Mouse (Mus musculus) MEL (cell line): Measurements from ENCODE around the gene Gata2. TPM values are rescaled to one million over a fixed set of nuclear protein-coding genes. Genes with fewer than 3 reads are reported as not detected.
"Not testable (repeated sequence)": the region's sequence is repeated elsewhere in the genome, so short reads cannot be mapped to it uniquely, and the experiment has no call there.

Experiments
- DNase-seq: peaks from one replicate; pipeline ENCODE4 v3.0.0; 2011; ENCODE audit warnings: low read depth, low spot score
- H3K27ac ChIP-seq: 2 replicates; pipeline ENCODE4 v1.5.1; 2012; ENCODE audit warnings: low read depth, mild to moderate bottlenecking, control low read depth, low read length, moderate library complexity; ENCODE audit not compliant: control insufficient read depth
- H3K27me3 ChIP-seq, 2 experiments: fragments of 150-350 bp in 1 of 2; sonication (generic) in 1 of 2; 2 replicates each; pipeline ENCODE4 v1.6.1; 2012; ENCODE audit warnings: low read length in 2 of 2, mild to moderate bottlenecking in 2 of 2, improper control_type of control experiment in 1 of 2, moderate library complexity in 1 of 2; ENCODE audit not compliant: insufficient read depth in 2 of 2, control insufficient read depth in 1 of 2
- H3K36me3 ChIP-seq, 2 experiments: 2 replicates each; pipeline ENCODE4 v1.6.1; 2012 to 2014; ENCODE audit warnings: low read length in 2 of 2, improper control_type of control experiment in 1 of 2, inconsistent platforms in 1 of 2, mild to moderate bottlenecking in 1 of 2; ENCODE audit not compliant: insufficient read depth in 2 of 2, control insufficient read depth in 1 of 2
- H3K4me1 ChIP-seq, 2 experiments: fragments of 150-350 bp in 1 of 2; sonication (generic) in 1 of 2; 2 replicates each; pipeline ENCODE4 v1.6.1; 2012; ENCODE audit warnings: low read length in 2 of 2, improper control_type of control experiment in 1 of 2, mild to moderate bottlenecking in 1 of 2; ENCODE audit not compliant: insufficient read depth in 2 of 2, control insufficient read depth in 1 of 2
- H3K4me3 ChIP-seq, 2 experiments: fragments of 150-350 bp in 1 of 2; sonication (generic) in 1 of 2; 2 replicates each; pipeline ENCODE4 v1.5.1; 2012; ENCODE audit warnings: low read depth in 2 of 2, low read length in 2 of 2, mild to moderate bottlenecking in 2 of 2, moderate library complexity in 2 of 2, control low read depth in 1 of 2, improper control_type of control experiment in 1 of 2; ENCODE audit not compliant: control insufficient read depth in 1 of 2, insufficient read depth in 1 of 2
- H3K79me2 ChIP-seq: 2 replicates; pipeline ENCODE4 v1.6.1; 2012; ENCODE audit warnings: mild to moderate bottlenecking, low read length, moderate library complexity; ENCODE audit not compliant: control insufficient read depth, poor library complexity, insufficient read depth
- H3K9ac ChIP-seq: 2 replicates; pipeline ENCODE4 v1.6.1; 2012; ENCODE audit warnings: low read depth, mild to moderate bottlenecking, control low read depth, low read length, moderate library complexity; ENCODE audit not compliant: control insufficient read depth, poor library complexity, severe bottlenecking
- H3K9me3 ChIP-seq: fragments of 150-350 bp; sonication (generic); replicated peaks from 2 replicates; pipeline ENCODE4 v1.6.1; 2012; ENCODE audit warnings: mild to moderate bottlenecking, low read length, improper control_type of control experiment, moderate library complexity; ENCODE audit not compliant: insufficient read depth
- BHLHE40 ChIP-seq: IDR thresholded peaks from 2 replicates; pipeline ENCODE4 v1.6.1; 2012; ENCODE audit warnings: low read depth, mild to moderate bottlenecking, inconsistent platforms, low read length, improper control_type of control experiment, borderline replicate concordance
- CTCF ChIP-seq, 3 experiments: IDR thresholded peaks in 2 of 3; conservative IDR thresholded peaks in 1 of 3; 2 replicates each; pipeline ENCODE4 v1.5.1; 2011 to 2012; ENCODE audit warnings: low read length in 3 of 3, low read depth in 2 of 3, mild to moderate bottlenecking in 2 of 3, improper control_type of control experiment in 1 of 3, inconsistent platforms in 1 of 3, mixed read lengths in 1 of 3, moderate library complexity in 1 of 3; ENCODE audit not compliant: control insufficient read depth in 1 of 3, insufficient read depth in 1 of 3, poor library complexity in 1 of 3, severe bottlenecking in 1 of 3
- E2F4 ChIP-seq: IDR thresholded peaks from 2 replicates; pipeline ENCODE4 v1.6.1; 2011; ENCODE audit warnings: low read depth, low read length, improper control_type of control experiment, borderline replicate concordance
- ELF1 ChIP-seq: IDR thresholded peaks from 2 replicates; pipeline ENCODE4 v1.6.1; 2014; ENCODE audit warnings: low read depth, mild to moderate bottlenecking, inconsistent platforms, low read length, improper control_type of control experiment, moderate library complexity
- GATA1 ChIP-seq: IDR thresholded peaks from 2 replicates; pipeline ENCODE4 v1.6.1; 2011; ENCODE audit warnings: low read depth, low read length, improper control_type of control experiment
- KAT2A ChIP-seq: conservative IDR thresholded peaks from 2 replicates; pipeline ENCODE4 v1.6.1; 2012; ENCODE audit warnings: low read depth, low read length, improper control_type of control experiment, inconsistent platforms
- MAFK ChIP-seq: IDR thresholded peaks from 2 replicates; pipeline ENCODE4 v1.6.1; 2011; ENCODE audit warnings: low read depth, mild to moderate bottlenecking, low read length, improper control_type of control experiment, borderline replicate concordance
- MAZ ChIP-seq: IDR thresholded peaks from 2 replicates; pipeline ENCODE4 v1.6.1; 2012; ENCODE audit warnings: low read depth, mild to moderate bottlenecking, inconsistent platforms, low read length, improper control_type of control experiment
- MYB ChIP-seq: IDR thresholded peaks from 2 replicates; pipeline ENCODE4 v1.6.1; 2011; ENCODE audit warnings: mild to moderate bottlenecking, low read depth, low read length, improper control_type of control experiment
- NELFE ChIP-seq: IDR thresholded peaks from 2 replicates; pipeline ENCODE4 v1.6.1; 2011; ENCODE audit warnings: low read depth, low read length, improper control_type of control experiment
- NRF1 ChIP-seq: IDR thresholded peaks from 2 replicates; pipeline ENCODE4 v1.6.1; 2014; ENCODE audit warnings: low read depth, mild to moderate bottlenecking, inconsistent platforms, low read length, improper control_type of control experiment, moderate library complexity; ENCODE audit not compliant: poor library complexity, insufficient read depth, severe bottlenecking
- POLR2AphosphoS5 ChIP-seq: IDR thresholded peaks from 2 replicates; pipeline ENCODE4 v1.6.1; 2012; ENCODE audit warnings: low read depth, borderline replicate concordance, mild to moderate bottlenecking, inconsistent platforms, low read length, moderate library complexity, mixed read lengths
- SIN3A ChIP-seq: IDR thresholded peaks from 2 replicates; pipeline ENCODE4 v1.6.1; 2012; ENCODE audit warnings: low read length, improper control_type of control experiment, inconsistent platforms
- SMC3 ChIP-seq: IDR thresholded peaks from 2 replicates; pipeline ENCODE4 v1.6.1; 2011; ENCODE audit warnings: low read depth, low read length, improper control_type of control experiment
- TBP ChIP-seq: IDR thresholded peaks from 2 replicates; pipeline ENCODE4 v1.8.0; 2011; ENCODE audit warnings: low read depth, low read length, improper control_type of control experiment
- TCF12 ChIP-seq: IDR thresholded peaks from 2 replicates; pipeline ENCODE4 v1.6.1; 2014; ENCODE audit warnings: low read depth, mild to moderate bottlenecking, inconsistent platforms, low read length, improper control_type of control experiment, moderate library complexity
- UBTF ChIP-seq: IDR thresholded peaks from 2 replicates; pipeline ENCODE4 v1.6.1; 2012; ENCODE audit warnings: low read depth, mild to moderate bottlenecking, inconsistent platforms, low read length, improper control_type of control experiment, moderate library complexity, borderline replicate concordance; ENCODE audit not compliant: insufficient read depth
- USF1 ChIP-seq: IDR thresholded peaks from 2 replicates; pipeline ENCODE4 v1.6.1; 2014; ENCODE audit warnings: low read depth, mild to moderate bottlenecking, inconsistent platforms, low read length, improper control_type of control experiment, moderate library complexity
- ZC3H11A ChIP-seq: IDR thresholded peaks from 2 replicates; pipeline ENCODE4 v1.6.1; 2012; ENCODE audit warnings: low read depth, mild to moderate bottlenecking, inconsistent platforms, low read length, improper control_type of control experiment
- ZMIZ1 ChIP-seq: IDR thresholded peaks from 2 replicates; pipeline ENCODE4 v1.6.1; 2012; ENCODE audit warnings: low read depth, mild to moderate bottlenecking, inconsistent platforms, low read length, improper control_type of control experiment, moderate library complexity
- ZNF384 ChIP-seq: IDR thresholded peaks from 2 replicates; pipeline ENCODE4 v1.6.1; 2012; ENCODE audit warnings: low read depth, mild to moderate bottlenecking, inconsistent platforms, low read length, improper control_type of control experiment
- polyA plus RNA-seq, 2 experiments: library from polyadenylated mRNA; stranded (reverse) in 1 of 2; unstranded in 1 of 2; fragments of >175 nt in 1 of 2; fragments of >200 nt in 1 of 2; gene quantifications; 2 replicates each; pipeline versions ENCODE4 v1.2.1 to v1.2.4; 2012; ENCODE audit warnings: low replicate concordance in 2 of 2, low read depth in 1 of 2; ENCODE audit not compliant: insufficient read length in 2 of 2, insufficient read depth in 1 of 2, missing spikeins in 1 of 2
- total RNA-seq: library from RNA; depleted of rRNA; stranded (reverse); fragments of 300-350 nt; gene quantifications from 2 replicates; pipeline ENCODE4 v1.2.3, GENCODE M21; 2012

The Gata2 gene
- total and polyA plus RNA-seq, 3 experiments = 7.7 to 12.4 TPM; not detected in 1

DNA sequence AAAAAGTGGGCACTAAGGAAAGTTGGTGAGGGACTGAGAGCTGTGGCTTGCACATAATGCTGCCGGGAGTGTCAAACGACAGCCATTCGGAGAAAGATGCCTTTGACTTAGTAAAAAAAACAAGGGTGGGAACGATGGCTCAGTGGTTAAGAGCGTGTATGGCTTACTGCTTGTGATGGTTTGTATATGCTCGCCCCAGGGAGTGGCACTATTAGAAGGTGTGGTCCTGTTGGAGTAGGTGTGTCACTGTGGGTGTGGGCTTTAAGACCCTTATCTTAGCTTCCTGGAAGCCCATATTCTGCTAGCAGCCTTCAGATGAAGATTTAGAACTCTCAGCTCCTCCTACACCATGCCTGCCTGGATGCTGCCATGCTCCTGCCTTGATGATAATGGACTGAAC is 38.1 kb upstream of the Gata2 start:
- H3K4me1 ChIP-seq, H3K9me3 ChIP-seq, H3K79me2 ChIP-seq, H3K27ac ChIP-seq, DNase-seq, H3K36me3 ChIP-seq, H3K27me3 ChIP-seq, H3K9ac ChIP-seq, H3K4me3 ChIP-seq: not testable (repeated sequence)

DNA sequence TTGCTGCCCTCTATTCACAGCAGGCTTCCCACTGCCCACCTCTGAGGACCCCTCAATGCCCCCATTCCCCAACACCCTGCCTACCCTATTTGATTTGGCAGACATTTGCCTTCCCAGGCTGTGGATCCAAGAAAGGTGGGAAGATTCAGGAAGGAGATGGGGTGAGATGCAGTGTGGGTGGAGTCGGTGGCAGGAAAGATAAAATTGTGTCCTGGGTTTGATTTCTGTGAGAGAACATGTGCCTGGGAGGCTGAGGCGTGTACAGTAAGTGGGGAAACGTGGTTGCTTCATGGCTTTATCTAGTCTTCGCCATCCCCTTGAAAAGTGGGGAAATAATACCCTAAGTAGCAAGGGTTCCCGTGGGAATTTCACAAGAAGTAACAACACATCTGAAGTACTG is 34.9 kb upstream of the Gata2 start:
- Histone ChIP-seq H3K27me3 (no peaks in the 10 kb centered on the region), H3K9me3 (no peaks in the 10 kb centered on the region), H3K27ac (no peak overlapping the region), H3K9ac (no peak overlapping the region), H3K79me2 (no peaks in the 10 kb centered on the region), H3K4me3 (no peak overlapping the region), H3K36me3 (no peaks in the 10 kb centered on the region; a peak in 1 of 4 replicates), H3K4me1 (no peaks in the 10 kb centered on the region)
- no peak for TF ChIP-seq CTCF (IDR thresholded peaks at IDR 0.05 in 2 of 3, conservative IDR thresholded peaks at IDR 0.05 in 1 of 3; ENCODE audit: control insufficient read depth in 1 of 3, insufficient read depth in 1 of 3, low read depth in 2 of 3, low read length in 3 of 3, poor library complexity in 1 of 3, severe bottlenecking in 1 of 3)
- DNase-seq = no peak

DNA sequence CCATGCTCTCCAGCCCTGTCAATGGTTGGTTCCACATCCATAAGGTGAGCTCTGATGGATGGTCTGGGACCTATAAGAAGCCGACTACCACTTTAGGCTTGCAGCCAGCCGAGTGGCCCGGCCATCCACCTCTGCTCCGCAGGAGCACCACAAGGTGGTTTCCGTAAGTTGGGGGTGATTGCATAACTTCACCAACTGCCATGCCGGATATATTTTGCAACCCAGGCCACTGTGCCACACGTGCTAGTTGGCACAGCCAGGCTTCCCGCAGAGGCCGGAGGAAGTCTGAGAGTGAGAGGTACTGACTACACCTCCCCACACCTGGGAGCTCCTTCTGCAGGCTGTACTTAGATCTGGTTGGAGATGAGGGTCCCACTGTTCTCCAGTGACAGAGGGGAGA is 27.6 kb upstream of the Gata2 start:
- no peaks in the 10 kb centered on the region for H3K36me3 ChIP-seq
- no peak for TF ChIP-seq TCF12
- TF ChIP-seq NRF1 = no peak
- TF ChIP-seq ZNF384 = no peak
- no peak for TF ChIP-seq USF1
- no peak for TF ChIP-seq BHLHE40
- no peak for TF ChIP-seq SMC3
- TF ChIP-seq SIN3A = no peak
- no peaks in the 10 kb centered on the region for H3K9me3 ChIP-seq
- no peaks in the 10 kb centered on the region for H3K79me2 ChIP-seq
- H3K27me3 ChIP-seq = no peaks in the 10 kb centered on the region
- H3K27ac ChIP-seq = no peak overlapping the region
- no peak overlapping the region for H3K9ac ChIP-seq
- no peak overlapping the region for H3K4me3 ChIP-seq
- no peaks in the 10 kb centered on the region for H3K4me1 ChIP-seq
- DNase-seq = no peak

DNA sequence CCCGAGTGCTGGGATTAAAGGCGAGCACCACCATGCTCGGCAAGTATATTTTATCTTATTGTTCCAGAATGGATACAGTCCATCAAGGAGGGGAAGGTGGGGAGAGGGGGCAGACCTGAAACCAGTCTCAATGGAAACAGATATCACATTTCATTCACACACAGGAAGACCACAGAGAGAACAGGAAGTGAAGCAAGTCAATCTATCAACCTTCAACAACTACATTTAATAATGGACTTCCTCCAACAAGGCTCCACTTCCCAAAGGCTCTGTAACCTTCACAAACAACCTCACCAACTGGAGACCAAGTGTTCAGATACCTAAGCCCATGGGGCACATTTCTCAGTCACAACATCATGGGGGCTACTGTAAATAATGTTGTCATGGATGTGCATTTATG is 19.5 kb upstream of the Gata2 start:
- Histone ChIP-seq H3K4me3 (no peak overlapping the region), H3K36me3 (peaks cover 0 to 2% of the 10 kb centered on the region in 2 experiments; a peak in 2 of 4 replicates), H3K9ac (no peak overlapping the region), H3K9me3 (no peaks in the 10 kb centered on the region), H3K79me2 (no peaks in the 10 kb centered on the region), H3K27me3 (no peaks in the 10 kb centered on the region; a peak in 1 of 4 replicates), H3K4me1 (no peaks in the 10 kb centered on the region), H3K27ac (no peak overlapping the region)
- DNase-seq = no peak
- TF ChIP-seq SIN3A (no peak), E2F4 (no peak), ZC3H11A (no peak), GATA1 (no peak), MYB (no peak), ZMIZ1 (no peak), KAT2A (no peak), ELF1 (no peak), NELFE (no peak), UBTF (no peak), TBP (no peak), MAFK (no peak), MAZ (no peak), ZNF384 (no peak), USF1 (no peak), TCF12 (no peak), POLR2AphosphoS5 (no peak)
